8 mouse cellular contexts compared by ENCODE assay signal in genomic region chr16:44480616-44481015, GRCm38 (mm10).
A peak's percentile ranks its signal among the peaks of the same experiment; 100 is the strongest.
DNase-seq lines count a peak whose midpoint lies in the region; ATAC-seq and TF ChIP-seq lines count a peak whose summit lies in the region.

No protein-coding gene starts in this region.

- ATAC-seq in hindbrain, postnatal 0 days = peak; percentile 41
- ATAC-seq in common myeloid progenitor, adult 5-6 weeks (replicated peaks; ENCODE audit: low read depth, poor library complexity, severe bottlenecking) = peak; percentile 55

- DNase-seq in hindbrain, postnatal 0 days (ENCODE audit: low spot score) = peak; percentile 77
- DNase-seq in hindbrain, embryonic 10.5 days (ENCODE audit: low spot score) = no peak
- peak; percentile 10 for DNase-seq in MEL (ENCODE audit: low read depth, low spot score)
- peak; percentile 47 for DNase-seq in kidney, postnatal 14 days
- DNase-seq in thymus, adult 18-20 months = no peak
- DNase-seq in frontal cortex, postnatal 36 days (ENCODE audit: low spot score in 2 of 2) = no peak
- DNase-seq in layer of hippocampus, adult 9-10 months (ENCODE audit: low spot score) = no peak

- no peak overlapping the region for H3K4me3 ChIP-seq in hindbrain, postnatal 0 days (ENCODE audit: low read length)
- no peak overlapping the region for H3K4me3 ChIP-seq in hindbrain, embryonic 10.5 days
- H3K4me3 ChIP-seq in MEL (ENCODE audit: control insufficient read depth in 1 of 2, insufficient read depth in 1 of 2, low read depth in 2 of 2, low read length in 2 of 2) = no peak overlapping the region

- peak; percentile 20 for TF ChIP-seq RAD21 in MEL (IDR thresholded peaks at IDR 0.05; ENCODE audit: low read depth, low read length)

- H3K9ac ChIP-seq in hindbrain, postnatal 0 days (replicated peaks; ENCODE audit: low read length) = no peak overlapping the region
- H3K9ac ChIP-seq in MEL (ENCODE audit: control insufficient read depth, low read depth, low read length, poor library complexity, severe bottlenecking) = no peak overlapping the region

- no peak for TF ChIP-seq EP300 in MEL (IDR thresholded peaks at IDR 0.05; ENCODE audit: low read depth in 1 of 2, low read length in 2 of 2)

- no peaks in the 10 kb centered on the region for H3K9me3 ChIP-seq in hindbrain, postnatal 0 days (ENCODE audit: low read length)
- H3K9me3 ChIP-seq in hindbrain, embryonic 10.5 days = no peaks in the 10 kb centered on the region
- no peaks in the 10 kb centered on the region for H3K9me3 ChIP-seq in MEL (replicated peaks; ENCODE audit: insufficient read depth, low read length)

- no peak for TF ChIP-seq POLR2A in MEL (IDR thresholded peaks at IDR 0.05; ENCODE audit: control insufficient read depth in 1 of 2, insufficient read depth in 1 of 2, low read depth in 1 of 2, low read length in 2 of 2, poor library complexity in 1 of 2)

- no peak overlapping the region for H3K4me2 ChIP-seq in hindbrain, postnatal 0 days (ENCODE audit: low read depth, low read length)

- no peaks in the 10 kb centered on the region for H3K27me3 ChIP-seq in hindbrain, postnatal 0 days (ENCODE audit: insufficient read depth, low read length)
- no peaks in the 10 kb centered on the region for H3K27me3 ChIP-seq in hindbrain, embryonic 10.5 days (ENCODE audit: insufficient read depth, poor library complexity, severe bottlenecking)
- H3K27me3 ChIP-seq in MEL (ENCODE audit: control insufficient read depth in 1 of 2, insufficient read depth in 2 of 2, low read length in 2 of 2) = 0 out of 4 replicates have a peak, but pooled peaks cover 0 to 2% of the 10 kb centered on the region in 2 experiments

- TF ChIP-seq CTCF in hindbrain, postnatal 0 days (IDR thresholded peaks at IDR 0.05; ENCODE audit: low read depth) = peak; percentile 65
- TF ChIP-seq CTCF in MEL (IDR thresholded peaks at IDR 0.05 in 2 of 3, conservative IDR thresholded peaks at IDR 0.05 in 1 of 3; ENCODE audit: control insufficient read depth in 1 of 3, insufficient read depth in 1 of 3, low read depth in 2 of 3, low read length in 3 of 3, poor library complexity in 1 of 3, severe bottlenecking in 1 of 3) = peak in 2 of 3 experiments; percentile 25 to 49; a peak in 3 of 6 replicates

- WGBS in hindbrain, postnatal 0 days = 46% methylated on average over 7 of the region's 7 CpGs
- 80% methylated on average over 7 of the region's 7 CpGs for WGBS in hindbrain, embryonic 10.5 days

- no peaks in the 10 kb centered on the region for H3K4me1 ChIP-seq in hindbrain, postnatal 0 days (ENCODE audit: insufficient read depth, low read length)
- 0 out of 2 replicates have a peak, but pooled peaks cover 3% of the 10 kb centered on the region for H3K4me1 ChIP-seq in hindbrain, embryonic 10.5 days (replicated peaks)
- H3K4me1 ChIP-seq in MEL (ENCODE audit: control insufficient read depth in 1 of 2, insufficient read depth in 2 of 2, low read length in 2 of 2) = no peaks in the 10 kb centered on the region

- no peak overlapping the region for H3K27ac ChIP-seq in hindbrain, postnatal 0 days
- H3K27ac ChIP-seq in hindbrain, embryonic 10.5 days = no peak overlapping the region
- no peak overlapping the region for H3K27ac ChIP-seq in MEL (ENCODE audit: control insufficient read depth, low read depth, low read length)

- 0 out of 2 replicates have a peak, but pooled peaks cover 3% of the 10 kb centered on the region for H3K36me3 ChIP-seq in hindbrain, postnatal 0 days (ENCODE audit: insufficient read depth, low read length)
- peaks cover 52% of the 10 kb centered on the region for H3K36me3 ChIP-seq in hindbrain, embryonic 10.5 days
- H3K36me3 ChIP-seq in MEL (ENCODE audit: control insufficient read depth in 1 of 2, insufficient read depth in 2 of 2, low read length in 2 of 2) = no peaks in the 10 kb centered on the region

- H3K79me2 ChIP-seq in MEL (ENCODE audit: control insufficient read depth, insufficient read depth, low read length, poor library complexity) = no peaks in the 10 kb centered on the region

TF ChIP-seq in MEL, 35 proteins besides CTCF, POLR2A, EP300 and RAD21:
- TF ChIP-seq USF1 (IDR thresholded peaks at IDR 0.05; ENCODE audit: low read depth, low read length) = 0 out of 2 replicates have a peak, but pooled peaks have one; percentile 5
- no peak for TF ChIP-seq MXI1 (IDR thresholded peaks at IDR 0.05; ENCODE audit: low read depth, low read length)
- TF ChIP-seq ZC3H11A (IDR thresholded peaks at IDR 0.05; ENCODE audit: low read depth, low read length) = no peak
- TF ChIP-seq ZNF384 (IDR thresholded peaks at IDR 0.05; ENCODE audit: low read depth, low read length) = peak; percentile 96
- TF ChIP-seq SMC3 (IDR thresholded peaks at IDR 0.05; ENCODE audit: low read depth, low read length) = peak; percentile 63

Comparison
In these comparisons a context has a peak if more than half of its experiments do, and no peak if none do; other contexts are left out.
1. DNase-seq: peak in hindbrain, postnatal 0 days (single experiment), MEL (single experiment) and kidney, postnatal 14 days (single experiment); none in hindbrain, embryonic 10.5 days (single experiment), thymus, adult 18-20 months (0 of 2), frontal cortex, postnatal 36 days (0 of 2) and layer of hippocampus, adult 9-10 months (single experiment).